Mouse (Mus musculus): Measurements from ENCODE around the gene Map1b. TPM values are rescaled to one million over a fixed set of nuclear protein-coding genes. Genes with fewer than 3 reads are reported as not detected.

Map1b gene
- polyA plus RNA-seq, 1 experiment = 196 TPM

DNA sequence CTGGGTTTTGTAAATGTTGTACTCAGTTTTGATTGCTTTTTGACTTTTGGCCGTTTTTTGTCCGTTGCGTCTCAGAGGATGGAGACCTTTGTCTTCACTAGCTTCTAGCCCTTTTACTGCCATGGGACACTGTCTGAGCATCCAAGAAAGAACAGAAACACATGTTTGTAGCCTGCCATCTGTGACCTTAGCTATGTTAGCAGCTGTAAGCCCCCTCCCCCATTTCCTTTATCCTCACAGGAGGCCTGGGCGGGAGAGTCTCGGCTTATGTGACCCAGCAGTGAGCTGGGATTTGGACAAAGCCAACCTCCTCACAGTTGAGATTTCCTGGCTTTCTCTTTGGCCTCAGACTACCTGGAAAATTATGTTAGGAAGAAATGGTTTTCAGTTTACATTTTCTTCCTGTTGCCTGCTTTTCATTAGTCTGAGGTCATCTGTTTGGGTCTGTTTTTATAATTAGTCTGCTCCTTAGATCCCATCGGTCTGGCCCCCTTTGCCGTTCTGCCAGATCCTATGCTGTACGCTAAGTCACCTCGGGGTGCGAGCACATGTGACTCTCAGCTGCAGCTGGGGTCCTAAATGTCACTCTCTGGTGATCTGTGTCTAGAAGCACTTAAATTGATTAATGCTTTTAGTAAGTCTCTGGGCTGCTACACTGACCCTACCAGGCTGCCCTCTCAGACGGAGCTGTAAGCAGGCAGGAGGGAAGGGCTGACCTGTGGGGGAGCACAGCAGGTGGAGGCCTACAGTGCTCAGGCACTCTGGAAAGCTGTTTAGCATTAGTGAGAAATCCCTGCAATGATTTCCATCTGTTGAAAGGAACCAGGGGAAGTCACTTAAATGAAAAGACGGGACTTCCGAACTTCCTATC, 102.6 kb downstream of the Map1b start:
- no peak overlapping the region for H3K27ac ChIP-seq (ENCODE audit: insufficient read depth, low read depth, low read length)

DNA sequence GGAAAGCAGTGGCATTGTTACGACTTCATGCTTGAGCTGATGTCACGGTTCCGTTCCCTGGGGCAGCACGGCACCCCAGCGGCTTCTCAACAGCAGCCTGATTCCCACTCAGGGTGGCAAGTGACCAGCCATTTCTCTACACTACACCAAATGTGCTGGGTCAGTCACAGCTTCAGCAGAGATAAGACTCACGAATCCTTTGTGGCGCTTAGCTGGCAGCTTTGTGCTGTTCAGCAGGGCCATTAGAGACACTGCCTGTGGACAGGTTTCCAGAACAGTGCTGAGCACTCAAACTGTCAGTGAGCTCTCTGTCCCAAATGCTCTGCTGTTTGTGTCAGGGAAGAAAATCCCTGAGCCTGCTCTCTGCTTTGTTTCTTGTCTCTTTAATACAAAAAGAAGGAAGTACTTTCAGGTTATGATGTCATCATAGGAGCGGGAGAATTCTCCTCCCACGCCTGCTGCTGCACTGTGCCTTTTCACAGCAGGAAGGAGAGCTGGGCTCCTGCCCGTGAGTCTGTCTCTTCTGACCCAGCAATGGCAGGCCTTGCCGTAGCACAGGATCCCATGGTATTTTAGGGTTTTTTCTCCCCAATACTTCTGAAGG, 103.8 kb downstream of the Map1b start:
- TF ChIP-seq POLR2A (IDR thresholded peaks at IDR 0.05; ENCODE audit: insufficient read depth, low read depth, low read length) = no peak
- TF ChIP-seq CTCF (IDR thresholded peaks at IDR 0.05; ENCODE audit: insufficient read depth, low read depth, low read length) = no peak
- no peak overlapping the region for H3K4me3 ChIP-seq (ENCODE audit: insufficient read depth, low read depth, low read length)
- H3K27ac ChIP-seq (ENCODE audit: insufficient read depth, low read depth, low read length) = peak overlapping the region; percentile 24; the same call in 1 of the 2 replicates
- WGBS = 47% methylated on average over 11 of the region's 11 CpGs
- peaks cover 12% of the 10 kb centered on the region for H3K4me1 ChIP-seq (ENCODE audit: control insufficient read depth, insufficient read depth, low read length)

More for the DNA sequence above, 102.6 kb downstream of the Map1b start:
- WGBS = 80% methylated on average over 13 of the region's 13 CpGs
- peaks cover 12% of the 10 kb centered on the region for H3K4me1 ChIP-seq (ENCODE audit: control insufficient read depth, insufficient read depth, low read length)
- no peak for TF ChIP-seq CTCF (IDR thresholded peaks at IDR 0.05; ENCODE audit: insufficient read depth, low read depth, low read length)
- TF ChIP-seq POLR2A (IDR thresholded peaks at IDR 0.05; ENCODE audit: insufficient read depth, low read depth, low read length) = no peak
- H3K4me3 ChIP-seq (ENCODE audit: insufficient read depth, low read depth, low read length) = no peak overlapping the region

DNA sequence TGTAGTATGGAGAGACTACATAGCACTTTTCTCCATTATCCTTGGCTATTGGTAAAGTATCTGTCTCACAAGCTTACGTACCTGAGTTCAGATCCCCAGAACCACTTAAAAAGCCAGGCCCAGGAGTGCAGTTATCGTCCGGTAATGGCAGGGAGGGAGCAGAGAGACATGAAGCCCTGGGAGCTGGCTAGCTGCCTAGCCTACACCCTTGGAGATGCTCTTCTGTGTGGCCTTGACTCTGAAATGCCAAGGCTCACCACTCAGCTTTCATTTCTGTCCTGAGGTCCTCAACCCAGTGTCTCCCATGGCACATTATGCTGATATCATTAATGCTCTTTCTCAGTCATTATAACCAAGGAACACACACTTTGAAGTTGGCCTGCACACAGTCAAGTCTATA, 104.6 kb downstream of the Map1b start:
- Histone ChIP-seq H3K27ac (ENCODE audit: insufficient read depth, low read depth, low read length) (no peak overlapping the region), H3K4me3 (ENCODE audit: insufficient read depth, low read depth, low read length) (no peak overlapping the region), H3K4me1 (ENCODE audit: control insufficient read depth, insufficient read depth, low read length) (peaks cover 12% of the 10 kb centered on the region)
- WGBS = 85% methylated on average over 3 of the region's 3 CpGs
- TF ChIP-seq POLR2A (IDR thresholded peaks at IDR 0.05; ENCODE audit: insufficient read depth, low read depth, low read length) (no peak), CTCF (IDR thresholded peaks at IDR 0.05; ENCODE audit: insufficient read depth, low read depth, low read length) (no peak)

DNA sequence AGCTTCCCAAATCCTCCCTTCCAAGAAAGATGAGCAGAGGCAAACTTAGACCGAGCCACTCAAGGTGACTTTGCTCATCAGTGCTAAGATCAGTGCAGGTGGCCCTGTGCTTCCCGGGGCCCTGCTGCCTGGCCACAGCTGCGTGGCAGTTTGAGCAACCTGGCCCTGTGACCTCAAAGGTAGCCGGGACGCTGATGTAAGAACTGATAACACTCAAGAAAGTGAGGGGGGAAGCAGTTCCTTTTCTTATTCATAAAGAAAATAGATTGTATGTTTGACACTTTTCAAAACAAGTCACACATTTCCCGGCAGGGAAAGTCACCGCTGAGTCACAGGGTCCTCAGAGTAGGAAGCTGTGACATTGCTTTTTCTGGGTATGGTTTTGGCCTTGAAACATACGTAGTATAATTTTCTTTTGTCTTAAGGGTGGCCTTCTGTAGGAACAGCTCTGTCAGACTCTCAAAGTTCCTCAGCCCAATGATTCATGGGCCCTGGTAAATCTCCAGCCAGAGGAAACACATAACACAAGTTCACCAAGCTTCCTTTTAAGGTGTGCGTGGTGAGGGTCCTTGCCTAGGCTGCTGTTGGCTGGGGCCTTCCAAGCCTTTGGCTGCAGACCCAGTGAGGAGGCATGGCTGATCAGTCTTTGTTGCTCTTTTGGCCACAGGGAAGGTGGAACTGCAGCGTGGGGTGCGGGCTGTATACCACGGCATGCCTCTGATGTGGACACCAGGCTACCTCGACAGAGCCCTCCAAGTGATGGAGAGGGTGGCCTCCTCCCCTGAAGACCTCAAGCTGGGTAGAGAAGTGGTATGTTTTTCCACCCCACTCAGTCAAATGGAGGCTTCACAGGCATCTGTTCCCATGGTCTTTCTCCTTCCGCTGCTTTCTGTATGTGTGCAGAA, 105.5 kb downstream of the Map1b start:
- H3K27ac ChIP-seq (ENCODE audit: insufficient read depth, low read depth, low read length) = no peak overlapping the region
- no peak for TF ChIP-seq CTCF (IDR thresholded peaks at IDR 0.05; ENCODE audit: insufficient read depth, low read depth, low read length)
- TF ChIP-seq POLR2A (IDR thresholded peaks at IDR 0.05; ENCODE audit: insufficient read depth, low read depth, low read length) = no peak
- H3K4me3 ChIP-seq (ENCODE audit: insufficient read depth, low read depth, low read length) = no peak overlapping the region
- 88% methylated on average over 14 of the region's 14 CpGs for WGBS
- peaks cover 12% of the 10 kb centered on the region for H3K4me1 ChIP-seq (ENCODE audit: control insufficient read depth, insufficient read depth, low read length)

DNA sequence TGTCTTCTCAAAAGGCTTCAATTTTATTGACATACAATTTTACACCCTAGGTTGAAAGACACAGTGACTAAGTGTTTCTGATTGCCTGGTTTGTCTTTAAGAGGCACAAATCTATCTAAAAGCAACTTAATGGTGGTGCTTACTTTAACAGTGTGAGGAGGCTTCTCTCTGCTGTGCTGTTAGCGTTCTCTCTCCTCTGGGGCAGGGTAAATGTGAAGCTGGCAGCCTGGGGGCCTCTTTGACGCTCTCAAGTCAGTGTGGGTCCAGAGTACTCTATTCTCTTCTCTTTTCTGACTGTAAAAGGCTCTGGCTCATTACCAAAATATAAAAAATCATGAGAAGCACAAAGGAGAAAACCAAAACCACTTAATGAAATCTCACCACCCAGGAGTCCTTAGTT, 107.1 kb downstream of the Map1b start:
- no peak overlapping the region for H3K4me3 ChIP-seq (ENCODE audit: insufficient read depth, low read depth, low read length)
- 51% methylated on average over 2 of the region's 2 CpGs for WGBS
- TF ChIP-seq POLR2A (IDR thresholded peaks at IDR 0.05; ENCODE audit: insufficient read depth, low read depth, low read length) (no peak), CTCF (IDR thresholded peaks at IDR 0.05; ENCODE audit: insufficient read depth, low read depth, low read length) (no peak)
- no peak overlapping the region for H3K27ac ChIP-seq (ENCODE audit: insufficient read depth, low read depth, low read length)
- H3K4me1 ChIP-seq (ENCODE audit: control insufficient read depth, insufficient read depth, low read length) = peaks cover 12% of the 10 kb centered on the region

DNA sequence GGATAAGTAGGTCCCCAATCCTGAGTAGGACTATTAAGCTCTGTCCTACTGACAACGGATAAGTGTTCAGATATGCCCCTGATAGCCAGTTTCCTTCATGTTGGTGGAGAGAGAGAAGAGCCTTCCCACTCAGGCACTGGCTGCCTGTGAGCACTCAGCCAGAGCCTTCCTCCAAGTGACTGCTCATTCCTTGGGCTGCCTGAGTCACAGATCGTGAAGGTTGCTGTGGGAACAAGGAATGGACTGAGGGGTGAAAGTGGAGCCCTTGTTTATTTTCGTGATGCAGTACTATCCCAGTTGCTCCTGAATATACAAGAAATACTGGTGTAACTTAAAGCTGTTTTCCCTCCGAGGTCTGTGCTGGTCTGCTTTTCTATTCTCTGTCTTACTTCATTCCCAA, 117.0 kb downstream of the Map1b start:
- 51% methylated on average over 4 of the region's 4 CpGs for WGBS
- no peak for TF ChIP-seq POLR2A (IDR thresholded peaks at IDR 0.05; ENCODE audit: insufficient read depth, low read depth, low read length)
- TF ChIP-seq CTCF (IDR thresholded peaks at IDR 0.05; ENCODE audit: insufficient read depth, low read depth, low read length) = no peak
- Histone ChIP-seq H3K27ac (ENCODE audit: insufficient read depth, low read depth, low read length) (no peak overlapping the region), H3K4me3 (ENCODE audit: insufficient read depth, low read depth, low read length) (no peak overlapping the region), H3K4me1 (ENCODE audit: control insufficient read depth, insufficient read depth, low read length) (peaks cover 15% of the 10 kb centered on the region)

DNA sequence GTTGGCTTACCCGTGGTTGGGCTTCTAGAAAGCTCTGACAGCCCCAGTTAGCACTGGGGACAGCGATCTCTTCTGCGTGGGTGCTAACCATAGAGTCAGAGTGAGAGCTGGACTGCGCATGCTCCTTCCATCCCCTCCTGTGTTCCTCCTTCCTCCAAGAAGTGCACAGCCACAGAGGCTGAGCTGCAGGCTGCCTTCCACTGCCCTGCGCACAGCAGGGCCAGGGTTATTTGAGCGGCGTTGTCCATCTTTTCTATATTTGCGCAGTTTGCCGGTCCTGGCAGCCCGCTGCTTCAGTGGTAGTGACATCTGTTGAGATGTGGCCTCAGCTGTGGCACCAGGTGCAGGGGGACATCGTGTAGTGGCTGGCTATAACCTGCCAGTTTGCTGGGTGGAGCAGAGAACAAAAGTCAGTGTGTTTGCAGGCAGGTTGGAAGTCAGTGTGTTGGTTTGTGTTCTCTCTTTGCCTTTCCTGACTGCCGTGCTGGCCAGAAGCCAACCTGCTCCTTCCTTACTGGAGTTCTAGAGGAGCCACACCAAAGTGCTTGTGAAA, 118.1 kb downstream of the Map1b start:
- no peak overlapping the region for H3K27ac ChIP-seq (ENCODE audit: insufficient read depth, low read depth, low read length)
- TF ChIP-seq POLR2A (IDR thresholded peaks at IDR 0.05; ENCODE audit: insufficient read depth, low read depth, low read length) (no peak), CTCF (IDR thresholded peaks at IDR 0.05; ENCODE audit: insufficient read depth, low read depth, low read length) (no peak)
- WGBS = 84% methylated on average over 12 of the region's 12 CpGs
- H3K4me1 ChIP-seq (ENCODE audit: control insufficient read depth, insufficient read depth, low read length) = peaks cover 15% of the 10 kb centered on the region
- no peak overlapping the region for H3K4me3 ChIP-seq (ENCODE audit: insufficient read depth, low read depth, low read length)

DNA sequence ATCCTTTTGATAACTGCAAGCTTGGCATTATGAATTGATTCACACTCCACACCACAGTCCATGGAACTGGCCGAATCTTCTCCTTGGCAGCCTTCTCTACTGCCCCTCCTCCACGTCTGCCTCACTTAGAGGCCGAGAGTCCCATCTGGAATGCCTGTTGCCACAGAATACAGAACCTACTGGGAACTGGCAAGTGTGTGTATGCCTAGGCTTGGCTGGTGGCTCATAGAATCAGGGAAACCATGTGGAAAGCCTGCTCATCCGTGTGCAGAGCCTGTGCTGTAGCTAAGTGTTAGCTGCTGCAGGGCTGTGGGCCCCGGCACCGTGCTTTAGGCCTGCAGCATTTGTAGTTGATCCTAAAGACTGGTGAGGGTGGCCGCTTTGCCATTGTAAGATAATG, 119.1 kb downstream of the Map1b start:
- WGBS = 54% methylated on average over 7 of the region's 7 CpGs
- Histone ChIP-seq H3K4me1 (ENCODE audit: control insufficient read depth, insufficient read depth, low read length) (peaks cover 15% of the 10 kb centered on the region), H3K4me3 (ENCODE audit: insufficient read depth, low read depth, low read length) (no peak overlapping the region), H3K27ac (ENCODE audit: insufficient read depth, low read depth, low read length) (0 out of 2 replicates have a peak overlapping the region, but pooled peaks have one; percentile 40)
- TF ChIP-seq POLR2A (IDR thresholded peaks at IDR 0.05; ENCODE audit: insufficient read depth, low read depth, low read length) (no peak), CTCF (IDR thresholded peaks at IDR 0.05; ENCODE audit: insufficient read depth, low read depth, low read length) (no peak)

All from olfactory bulb, adult 2 months (tissue).